In the genomic region with DNA sequence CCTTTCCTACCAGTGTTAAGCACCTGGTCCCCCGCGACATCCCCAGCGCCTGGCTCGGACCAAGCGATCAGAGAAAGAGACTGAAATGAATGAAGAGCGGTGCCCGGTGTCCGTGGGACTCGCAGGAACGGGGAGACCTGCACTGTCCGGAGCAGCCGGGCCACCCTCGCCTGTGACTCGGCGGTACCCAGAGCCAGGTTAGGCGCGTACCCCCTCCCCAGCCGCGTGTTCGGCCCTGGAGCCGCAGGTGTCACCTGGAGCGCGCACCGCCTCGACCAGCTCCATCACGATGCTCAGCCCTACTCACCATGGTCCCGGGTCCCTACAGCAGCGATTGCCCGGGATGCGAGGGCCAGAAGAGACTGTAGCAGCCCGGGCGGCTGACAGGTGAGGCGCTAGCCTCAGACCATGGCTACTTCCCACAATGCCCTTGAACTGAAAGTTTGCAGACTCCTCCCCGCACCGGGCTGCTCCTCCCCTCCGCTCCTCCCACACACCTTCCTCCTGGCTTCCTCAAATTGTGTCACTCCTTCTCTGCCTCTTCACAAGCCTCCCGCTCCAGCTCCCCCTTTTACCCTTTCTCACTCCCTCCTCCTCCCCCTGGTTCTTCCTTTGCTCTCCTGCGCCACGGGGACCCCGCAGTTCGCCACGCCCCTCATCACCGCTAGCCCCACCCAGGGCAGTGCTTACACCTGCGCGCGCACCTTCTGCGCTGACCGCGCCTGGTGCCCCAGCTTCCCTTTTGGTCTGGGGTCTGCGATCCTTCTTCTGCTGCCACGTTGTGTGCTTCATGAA, we compare ENCODE assay signal across 8 mouse cellular contexts. TPM values are rescaled to one million over a fixed set of nuclear protein-coding genes. Genes with fewer than 3 reads are reported as not detected.
DNase-seq lines count a peak whose midpoint lies in the region; ATAC-seq and TF ChIP-seq lines count a peak whose summit lies in the region.

A gene (minus strand): TSS at position 430 of the 795 bp plus-strand sequence.

- H3K36me3 ChIP-seq in forebrain, postnatal 0 days (ENCODE audit: insufficient read depth) = no peaks in the 10 kb centered on the region
- H3K36me3 ChIP-seq in intestine, embryonic 15.5 days = no peaks in the 10 kb centered on the region
- H3K36me3 ChIP-seq in limb, embryonic 13.5 days = no peaks in the 10 kb centered on the region
- no peaks in the 10 kb centered on the region for H3K36me3 ChIP-seq in midbrain, embryonic 14.5 days (ENCODE audit: control insufficient read depth, insufficient read depth, low read length)

- no peaks in the 10 kb centered on the region for H3K9me3 ChIP-seq in forebrain, postnatal 0 days (ENCODE audit: low read length)
- H3K9me3 ChIP-seq in intestine, embryonic 15.5 days = no peaks in the 10 kb centered on the region
- no peaks in the 10 kb centered on the region for H3K9me3 ChIP-seq in limb, embryonic 13.5 days
- no peaks in the 10 kb centered on the region for H3K9me3 ChIP-seq in midbrain, embryonic 14.5 days (ENCODE audit: control insufficient read depth, low read length)

- no peaks in the 10 kb centered on the region for H3K27me3 ChIP-seq in cerebellum, adult 2 months (ENCODE audit: control insufficient read depth, insufficient read depth, low read length)
- peaks cover 23% of the 10 kb centered on the region for H3K27me3 ChIP-seq in forebrain, postnatal 0 days (ENCODE audit: insufficient read depth, low read length)
- peaks cover 14% of the 10 kb centered on the region for H3K27me3 ChIP-seq in intestine, embryonic 15.5 days (replicated peaks)
- H3K27me3 ChIP-seq in limb, embryonic 13.5 days = peaks cover 22% of the 10 kb centered on the region
- peaks cover 25% of the 10 kb centered on the region for H3K27me3 ChIP-seq in midbrain, embryonic 14.5 days (ENCODE audit: control insufficient read depth, insufficient read depth, low read length)

- under 1% methylated on average over 51 of the region's 51 CpGs for WGBS in cerebellum, adult 2 months
- under 1% methylated on average over 49 of the region's 51 CpGs for WGBS in forebrain, postnatal 0 days
- under 1% methylated on average over 51 of the region's 51 CpGs for WGBS in intestine, embryonic 15.5 days
- WGBS in limb, embryonic 13.5 days = 0% methylated on average over 51 of the region's 51 CpGs
- under 1% methylated on average over 50 of the region's 51 CpGs for WGBS in midbrain, embryonic 14.5 days

- no peak for TF ChIP-seq POLR2A in cerebellum, adult 2 months (IDR thresholded peaks at IDR 0.05; ENCODE audit: borderline replicate concordance, insufficient read depth, low read length)

- no peak within 1 kb of the TSS for H3K27ac ChIP-seq in cerebellum, adult 2 months (ENCODE audit: insufficient read depth, low read length)
- H3K27ac ChIP-seq in forebrain, postnatal 0 days (ENCODE audit: low read depth, low read length) = no peak within 1 kb of the TSS
- peak within 1 kb of the TSS; percentile 64; the same call in 1 of the 2 replicates for H3K27ac ChIP-seq in intestine, embryonic 15.5 days
- H3K27ac ChIP-seq in limb, embryonic 13.5 days = no peak within 1 kb of the TSS
- H3K27ac ChIP-seq in midbrain, embryonic 14.5 days (replicated peaks; ENCODE audit: low read depth, low read length) = no peak within 1 kb of the TSS

- H3K4me1 ChIP-seq in cerebellum, adult 2 months (ENCODE audit: control insufficient read depth, insufficient read depth, low read length) = no peaks in the 10 kb centered on the region; the same call in 1 of the 2 replicates
- H3K4me1 ChIP-seq in forebrain, postnatal 0 days (ENCODE audit: insufficient read depth) = peaks cover 7% of the 10 kb centered on the region; the same call in 1 of the 2 replicates
- H3K4me1 ChIP-seq in intestine, embryonic 15.5 days (replicated peaks) = peaks cover 6% of the 10 kb centered on the region
- H3K4me1 ChIP-seq in limb, embryonic 13.5 days = peaks cover 2% of the 10 kb centered on the region; the same call in 1 of the 2 replicates
- peaks cover 4% of the 10 kb centered on the region for H3K4me1 ChIP-seq in midbrain, embryonic 14.5 days (ENCODE audit: control insufficient read depth, insufficient read depth, low read length)

- TF ChIP-seq CTCF in cerebellum, adult 2 months (IDR thresholded peaks at IDR 0.05; ENCODE audit: borderline replicate concordance, insufficient read depth, low read depth, low read length) = no peak
- TF ChIP-seq CTCF in forebrain, postnatal 0 days (IDR thresholded peaks at IDR 0.05; ENCODE audit: low read depth) = no peak

- DNase-seq in R1 (ENCODE audit: low read depth, low spot score) = peak; percentile 78
- DNase-seq in cerebellum, adult 2 months = peak; percentile 63 to 72
- peak; percentile 19 for DNase-seq in forebrain, postnatal 0 days
- DNase-seq in midbrain, embryonic 14.5 days = peak; percentile 72
- peak; percentile 56 for DNase-seq in spleen, adult 12 weeks (ENCODE audit: low spot score)
- no peak for DNase-seq in gastrocnemius, adult 18-20 months (ENCODE audit: low spot score)

- H3K4me2 ChIP-seq in forebrain, postnatal 0 days (ENCODE audit: low read depth) = peak within 1 kb of the TSS; percentile 99
- H3K4me2 ChIP-seq in intestine, embryonic 15.5 days (replicated peaks) = peak within 1 kb of the TSS; percentile 93
- H3K4me2 ChIP-seq in limb, embryonic 13.5 days (replicated peaks) = peak within 1 kb of the TSS; percentile 98
- peak within 1 kb of the TSS; percentile 98 for H3K4me2 ChIP-seq in midbrain, embryonic 14.5 days (ENCODE audit: low read length)

- H3K4me3 ChIP-seq in cerebellum, adult 2 months (replicated peaks; ENCODE audit: insufficient read depth, low read depth, low read length) = peak within 1 kb of the TSS; percentile 82
- H3K4me3 ChIP-seq in forebrain, postnatal 0 days (ENCODE audit: low read depth, low read length) = peak within 1 kb of the TSS; percentile 49
- H3K4me3 ChIP-seq in intestine, embryonic 15.5 days (replicated peaks) = peak within 1 kb of the TSS; percentile 66
- peak within 1 kb of the TSS; percentile 71 for H3K4me3 ChIP-seq in limb, embryonic 13.5 days
- H3K4me3 ChIP-seq in midbrain, embryonic 14.5 days (replicated peaks; ENCODE audit: low read depth, low read length) = peak within 1 kb of the TSS; percentile 63

- peak; percentile 72 for ATAC-seq in forebrain, postnatal 0 days
- peak; percentile 97 for ATAC-seq in intestine, embryonic 15.5 days
- ATAC-seq in limb, embryonic 13.5 days (ENCODE audit: low FRiP score, low read depth) = peak; percentile 90
- ATAC-seq in midbrain, embryonic 14.5 days (ENCODE audit: low FRiP score, low TSS enrichment) = peak; percentile 81

- H3K9ac ChIP-seq in forebrain, postnatal 0 days = peak within 1 kb of the TSS; percentile 45; the same call in 1 of the 2 replicates
- H3K9ac ChIP-seq in intestine, embryonic 15.5 days = peak within 1 kb of the TSS; percentile 62
- peak within 1 kb of the TSS; percentile 73 for H3K9ac ChIP-seq in limb, embryonic 13.5 days
- H3K9ac ChIP-seq in midbrain, embryonic 14.5 days (replicated peaks; ENCODE audit: low read length) = peak within 1 kb of the TSS; percentile 47; the same call in 1 of the 2 replicates

RNA-seq across cellular contexts. Expression of the gene that starts here (rescaled TPM):
- polyA plus RNA-seq in cerebellum, adult 2 months (2012; rRNA removed) = 1.8 and 3.0 TPM in 2 replicates
- total RNA-seq in forebrain, postnatal 0 days (2014; rRNA removed) = 0.43 and 3.2 TPM in 2 replicates
- polyA plus RNA-seq in forebrain, postnatal 0 days (2015; fragmentation: Nextera tagmentation; extraction: Ambion mirVana) = 0.13 TPM in 1 of 2 replicates, not detected in the other
- polyA plus RNA-seq in intestine, embryonic 15.5 days (2015; fragmentation: Nextera tagmentation; extraction: Ambion mirVana) = 0.30 and 0.39 TPM in 2 replicates
- polyA plus RNA-seq in limb, embryonic 13.5 days (2015; fragmentation: Nextera tagmentation; extraction: Ambion mirVana) = 0.50 and 0.51 TPM in 2 replicates
- 0.38 TPM in 1 of 2 replicates, not detected in the other for polyA plus RNA-seq in midbrain, embryonic 14.5 days (2014; fragmentation: Nextera tagmentation; extraction: Ambion mirVana)
- total RNA-seq in gastrocnemius, adult 18-20 months (2021) = not detected

Comparison
In these comparisons a context has a peak if more than half of its experiments do, and no peak if none do; other contexts are left out.
1. Peak in ATAC-seq, H3K4me3 ChIP-seq, H3K27ac ChIP-seq, H3K9ac ChIP-seq and H3K4me2 ChIP-seq in intestine, embryonic 15.5 days; RNA of the gene not detected or under 1 TPM.
2. Peak in ATAC-seq, H3K4me3 ChIP-seq, H3K9ac ChIP-seq and H3K4me2 ChIP-seq in limb, embryonic 13.5 days; RNA of the gene not detected or under 1 TPM.
3. Peak in DNase-seq, ATAC-seq, H3K4me3 ChIP-seq, H3K9ac ChIP-seq and H3K4me2 ChIP-seq in midbrain, embryonic 14.5 days; RNA of the gene not detected or under 1 TPM.